Mouse (Mus musculus): ENCODE measurements around the gene Hesx1. TPM values are rescaled to one million over a fixed set of nuclear protein-coding genes. Genes with fewer than 3 reads are reported as not detected.

Gene Hesx1
- polyA plus RNA-seq, 1 experiment from 2014 or later, result 0.23 TPM

DNA sequence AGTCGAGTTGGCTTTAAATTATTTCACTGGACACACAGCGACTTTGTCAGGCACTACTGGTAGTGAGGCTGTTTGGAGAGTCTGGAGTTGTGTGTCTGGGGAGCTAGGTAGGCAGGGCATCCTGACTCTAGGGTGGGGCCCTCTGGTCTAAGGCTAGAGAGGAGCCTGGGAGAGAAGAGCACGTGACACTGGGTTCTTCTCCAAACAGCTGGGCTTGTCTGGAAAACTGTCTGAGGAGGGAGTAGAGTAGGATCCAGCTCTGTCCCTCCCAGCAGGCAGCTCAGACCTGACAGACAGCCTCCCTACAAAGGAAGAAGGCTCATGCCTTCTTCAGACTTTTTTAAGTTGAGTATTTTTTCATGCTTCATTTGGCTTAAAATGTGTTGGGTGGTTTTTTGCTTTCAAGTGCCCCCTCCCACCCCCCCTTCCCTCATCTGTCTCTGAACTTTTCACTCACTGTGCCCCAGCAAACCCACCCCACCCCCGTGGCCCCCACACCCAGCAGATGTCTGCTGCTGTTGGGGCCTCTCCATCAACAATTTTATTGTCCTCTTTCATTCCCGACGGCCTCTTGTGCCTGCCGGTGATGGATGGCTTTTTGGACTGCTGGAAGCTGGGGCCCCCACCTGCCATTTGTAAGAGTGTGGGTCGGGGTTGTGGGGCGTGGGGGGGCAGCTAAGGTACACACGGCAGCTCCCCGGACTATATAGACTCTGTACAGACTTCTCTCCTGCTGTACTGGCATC is 50.2 kb downstream of the Hesx1 start:
- Histone ChIP-seq H3K27me3 (replicated peaks) (0 out of 2 replicates have a peak, but pooled peaks cover 9% of the 10 kb centered on the region), H3K9me3 (no peaks in the 10 kb centered on the region), H3K4me2 (replicated peaks) (peak overlapping the region; percentile 38), H3K36me3 (no peaks in the 10 kb centered on the region), H3K27ac (0 out of 2 replicates have a peak overlapping the region, but pooled peaks have one; percentile 26), H3K4me3 (no peak overlapping the region), H3K4me1 (peaks cover 63% of the 10 kb centered on the region), H3K9ac (no peak overlapping the region)
- WGBS, result 2% methylated on average over 11 of the region's 11 CpGs
- peak; percentile 59; the same call in 1 of the 2 replicates for ATAC-seq (ENCODE audit: low FRiP score, low read depth)

- WGBS, result 4% methylated on average over 2 of the region's 2 CpGs
- H3K4me3 ChIP-seq, result no peak overlapping the region
- 0 out of 2 replicates have a peak, but pooled peaks cover 7% of the 10 kb centered on the region for H3K27me3 ChIP-seq (replicated peaks)
- H3K4me2 ChIP-seq (replicated peaks), result peak overlapping the region; percentile 38
- H3K36me3 ChIP-seq, result no peaks in the 10 kb centered on the region
- peak overlapping the region; percentile 26; the same call in 1 of the 2 replicates for H3K27ac ChIP-seq
- H3K9me3 ChIP-seq, result no peaks in the 10 kb centered on the region
- H3K4me1 ChIP-seq, result peaks cover 65% of the 10 kb centered on the region
- ATAC-seq (ENCODE audit: low FRiP score, low read depth), result peak; percentile 64; the same call in 1 of the 2 replicates
- no peak overlapping the region for H3K9ac ChIP-seq
Measured at GRCm38 (mm10) chr14:27044967-27045361, 50.7 kb downstream of the Hesx1 start.

GRCm38 (mm10) chr14:27048231-27048956 is 54.2 kb downstream of the Hesx1 start:
- Histone ChIP-seq H3K4me2 (replicated peaks) (no peak overlapping the region), H3K9me3 (no peaks in the 10 kb centered on the region), H3K4me1 (peaks cover 83% of the 10 kb centered on the region), H3K36me3 (no peaks in the 10 kb centered on the region), H3K9ac (no peak overlapping the region), H3K4me3 (no peak overlapping the region), H3K27ac (no peak overlapping the region), H3K27me3 (replicated peaks) (no peaks in the 10 kb centered on the region)
- WGBS, result 32% methylated on average over 8 of the region's 8 CpGs
- no peak for ATAC-seq (ENCODE audit: low FRiP score, low read depth)

- Histone ChIP-seq H3K4me2 (replicated peaks) (0 out of 2 replicates have a peak overlapping the region, but pooled peaks have one; percentile 2), H3K27ac (0 out of 2 replicates have a peak overlapping the region, but pooled peaks have one; percentile 17), H3K9me3 (no peaks in the 10 kb centered on the region), H3K4me3 (no peak overlapping the region), H3K27me3 (replicated peaks) (no peaks in the 10 kb centered on the region), H3K36me3 (no peaks in the 10 kb centered on the region), H3K4me1 (peaks cover 69% of the 10 kb centered on the region), H3K9ac (no peak overlapping the region)
- peak; percentile 43 for ATAC-seq (ENCODE audit: low FRiP score, low read depth)
- WGBS, result 12% methylated on average over 9 of the region's 9 CpGs
Measured at GRCm38 (mm10) chr14:27050043-27050442, 55.8 kb downstream of the Hesx1 start.

GRCm38 (mm10) chr14:27050560-27051510 is 56.6 kb downstream of the Hesx1 start:
- Histone ChIP-seq H3K4me1 (peaks cover 64% of the 10 kb centered on the region), H3K36me3 (no peaks in the 10 kb centered on the region), H3K4me3 (no peak overlapping the region), H3K9ac (0 out of 2 replicates have a peak overlapping the region, but pooled peaks have one; percentile 4), H3K9me3 (no peaks in the 10 kb centered on the region), H3K4me2 (replicated peaks) (peak overlapping the region; percentile 38), H3K27ac (peak overlapping the region; percentile 60; the same call in 1 of the 2 replicates), H3K27me3 (replicated peaks) (no peaks in the 10 kb centered on the region)
- WGBS, result 9% methylated on average over 18 of the region's 18 CpGs
- peak; percentile 85 for ATAC-seq (ENCODE audit: low FRiP score, low read depth)

GRCm38 (mm10) chr14:27051511-27051895 is 57.3 kb downstream of the Hesx1 start:
- WGBS, result 22% methylated on average over 5 of the region's 5 CpGs
- H3K36me3 ChIP-seq, result no peaks in the 10 kb centered on the region
- H3K4me1 ChIP-seq, result peaks cover 57% of the 10 kb centered on the region
- 0 out of 2 replicates have a peak overlapping the region, but pooled peaks have one; percentile 15 for H3K27ac ChIP-seq
- H3K9ac ChIP-seq, result no peak overlapping the region
- no peaks in the 10 kb centered on the region for H3K27me3 ChIP-seq (replicated peaks)
- ATAC-seq (ENCODE audit: low FRiP score, low read depth), result no peak
- no peaks in the 10 kb centered on the region for H3K9me3 ChIP-seq
- peak overlapping the region; percentile 38; the same call in 1 of the 2 replicates for H3K4me2 ChIP-seq (replicated peaks)
- H3K4me3 ChIP-seq, result no peak overlapping the region

Other genes with a start within 250 kb of the Hesx1 start
- gene Asb14, start 99.9 kb upstream of the Hesx1 start, polyA plus RNA-seq (2016; fragmentation: Nextera tagmentation; extraction: Ambion mirVana), result 0.14 and 0.41 TPM in 2 replicates
- 43.1 and 50.1 TPM in 2 replicates for gene Appl1, start 23.2 kb upstream of the Hesx1 start, polyA plus RNA-seq (2016; fragmentation: Nextera tagmentation; extraction: Ambion mirVana)
- 4.0 and 4.5 TPM in 2 replicates for gene Il17rd, start 44.5 kb downstream of the Hesx1 start, polyA plus RNA-seq (2016; fragmentation: Nextera tagmentation; extraction: Ambion mirVana)
- gene Arhgef3, start 120.5 kb downstream of the Hesx1 start, polyA plus RNA-seq (2016; fragmentation: Nextera tagmentation; extraction: Ambion mirVana), result 3.5 and 4.2 TPM in 2 replicates